Mouse (Mus musculus) E14TG2a.4 (cell line): ENCODE results near the gene Ush2a.

Experiments used
- CTCF ChIP-seq: conservative IDR thresholded peaks from 2 replicates; pipeline ENCODE4 v1.5.1; 2014; ENCODE audit warnings: low read length
- NANOG ChIP-seq: IDR thresholded peaks from 2 replicates; pipeline ENCODE4 v1.6.1; 2014; ENCODE audit warnings: borderline replicate concordance, low read length, mixed read lengths
- POU5F1 ChIP-seq: IDR thresholded peaks from 2 replicates; pipeline ENCODE4 v1.6.1; 2014; ENCODE audit warnings: low read length, borderline replicate concordance

GRCm38 (mm10) chr1:188461203-188461602 is 199.4 kb downstream of the Ush2a start:
- TF ChIP-seq CTCF (no peak), POU5F1 (no peak), NANOG (no peak)
